Mouse (Mus musculus): ENCODE data around the gene Atp1b3. TPM values are rescaled to one million over a fixed set of nuclear protein-coding genes. Genes with fewer than 3 reads are reported as not detected.

Atp1b3 gene
- polyA plus RNA-seq, 2 experiments: 81.2 to 138 TPM

DNA sequence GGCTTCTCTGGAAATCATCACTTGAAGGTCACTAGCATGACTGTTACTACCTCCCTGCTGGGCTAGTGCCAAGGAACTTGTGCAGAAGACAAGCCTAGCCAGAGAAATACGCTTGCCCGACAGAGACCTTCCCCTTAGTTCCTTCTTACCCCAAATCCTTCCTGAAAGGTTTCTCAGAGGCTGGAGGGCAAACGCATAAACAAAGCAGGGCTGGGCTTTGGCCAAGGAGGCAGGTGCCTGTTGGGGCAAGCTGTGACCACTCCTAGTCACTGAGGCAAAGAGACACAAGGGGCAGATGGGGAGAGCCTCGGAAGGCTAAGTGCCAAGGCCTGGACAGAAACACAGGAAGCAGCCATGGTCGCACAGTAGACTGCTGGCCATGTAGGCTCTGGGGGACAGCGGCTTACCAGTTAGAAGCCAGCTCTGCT, 37.7 kb downstream of the Atp1b3 start:
- Histone ChIP-seq H3K27me3 (ENCODE audit: control insufficient read depth, insufficient read depth, low read length) (no peaks in the 10 kb centered on the region), H3K36me3 (ENCODE audit: control insufficient read depth, insufficient read depth, low read length) (peaks cover 10% of the 10 kb centered on the region; the same call in 1 of the 2 replicates), H3K4me3 (replicated peaks; ENCODE audit: low read length) (no peak overlapping the region), H3K9me3 (ENCODE audit: control insufficient read depth, low read length) (no peaks in the 10 kb centered on the region), H3K4me1 (ENCODE audit: control insufficient read depth, insufficient read depth, low read length) (no peaks in the 10 kb centered on the region), H3K27ac (replicated peaks; ENCODE audit: low read depth, low read length) (no peak overlapping the region), H3K4me2 (replicated peaks; ENCODE audit: low read depth, low read length, severe bottlenecking) (no peak overlapping the region), H3K9ac (ENCODE audit: low read depth, low read length, severe bottlenecking) (no peak overlapping the region)
- TF ChIP-seq POLR2A (IDR thresholded peaks at IDR 0.05; ENCODE audit: borderline replicate concordance, extremely low read depth, insufficient read depth, insufficient read length): no peak
- no peak for ATAC-seq (ENCODE audit: low FRiP score, low read depth)
- WGBS: 58% methylated on average over 6 of the region's 6 CpGs
- no peak for DNase-seq (ENCODE audit: low spot score)

DNA sequence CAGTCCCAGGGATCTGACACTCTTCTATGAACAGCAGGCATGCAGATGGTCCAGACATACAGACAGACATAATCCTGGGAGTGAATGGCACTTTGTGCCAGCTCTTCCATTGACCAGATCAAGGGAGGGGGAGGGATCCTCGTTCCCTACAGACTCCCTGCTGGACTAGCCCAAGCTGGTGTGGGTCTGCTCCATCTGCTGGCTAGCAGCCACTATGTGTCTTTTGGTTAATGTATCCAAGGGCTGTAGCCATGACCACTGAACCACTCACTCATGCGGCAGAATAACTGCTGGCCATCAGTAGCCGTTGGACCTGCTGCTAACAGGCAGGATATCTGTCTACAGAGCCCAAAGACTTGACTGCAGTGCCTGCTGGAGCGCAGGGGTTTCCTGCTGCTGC, 39.7 kb downstream of the Atp1b3 start:
- Histone ChIP-seq H3K27me3 (ENCODE audit: control insufficient read depth, insufficient read depth, low read length) (no peaks in the 10 kb centered on the region), H3K4me2 (replicated peaks; ENCODE audit: low read depth, low read length, severe bottlenecking) (no peak overlapping the region), H3K4me3 (replicated peaks; ENCODE audit: low read length) (no peak overlapping the region), H3K4me1 (ENCODE audit: control insufficient read depth, insufficient read depth, low read length) (no peaks in the 10 kb centered on the region), H3K27ac (replicated peaks; ENCODE audit: low read depth, low read length) (no peak overlapping the region), H3K9me3 (ENCODE audit: control insufficient read depth, low read length) (no peaks in the 10 kb centered on the region), H3K36me3 (ENCODE audit: control insufficient read depth, insufficient read depth, low read length) (peaks cover 10% of the 10 kb centered on the region; the same call in 1 of the 2 replicates), H3K9ac (ENCODE audit: low read depth, low read length, severe bottlenecking) (no peak overlapping the region)
- WGBS: 65% methylated on average over 4 of the region's 4 CpGs
- TF ChIP-seq POLR2A (IDR thresholded peaks at IDR 0.05; ENCODE audit: borderline replicate concordance, extremely low read depth, insufficient read depth, insufficient read length): no peak
- DNase-seq (ENCODE audit: low spot score) (no peak), ATAC-seq (ENCODE audit: low FRiP score, low read depth) (no peak)

- no peak overlapping the region for H3K27ac ChIP-seq (replicated peaks; ENCODE audit: low read depth, low read length)
- no peaks in the 10 kb centered on the region for H3K27me3 ChIP-seq (ENCODE audit: control insufficient read depth, insufficient read depth, low read length)
- DNase-seq (ENCODE audit: low spot score): no peak
- WGBS: 87% methylated on average over 15 of the region's 15 CpGs
- no peak overlapping the region for H3K4me3 ChIP-seq (replicated peaks; ENCODE audit: low read length)
- H3K4me2 ChIP-seq (replicated peaks; ENCODE audit: low read depth, low read length, severe bottlenecking): no peak overlapping the region
- H3K4me1 ChIP-seq (ENCODE audit: control insufficient read depth, insufficient read depth, low read length): no peaks in the 10 kb centered on the region
- H3K36me3 ChIP-seq (ENCODE audit: control insufficient read depth, insufficient read depth, low read length): peaks cover 25% of the 10 kb centered on the region
- ATAC-seq (ENCODE audit: low FRiP score, low read depth): no peak
- no peak overlapping the region for H3K9ac ChIP-seq (ENCODE audit: low read depth, low read length, severe bottlenecking)
- H3K9me3 ChIP-seq (ENCODE audit: control insufficient read depth, low read length): no peaks in the 10 kb centered on the region
- TF ChIP-seq POLR2A (IDR thresholded peaks at IDR 0.05; ENCODE audit: borderline replicate concordance, extremely low read depth, insufficient read depth, insufficient read length): no peak
Measured at GRCm38 (mm10) chr9:96322411-96323152, 41.7 kb downstream of the Atp1b3 start.

- Histone ChIP-seq H3K9me3 (ENCODE audit: control insufficient read depth, low read length) (no peaks in the 10 kb centered on the region), H3K27ac (replicated peaks; ENCODE audit: low read depth, low read length) (no peak overlapping the region), H3K27me3 (ENCODE audit: control insufficient read depth, insufficient read depth, low read length) (no peaks in the 10 kb centered on the region), H3K4me1 (ENCODE audit: control insufficient read depth, insufficient read depth, low read length) (no peaks in the 10 kb centered on the region), H3K36me3 (ENCODE audit: control insufficient read depth, insufficient read depth, low read length) (peaks cover 36% of the 10 kb centered on the region), H3K4me3 (replicated peaks; ENCODE audit: low read length) (no peak overlapping the region), H3K4me2 (replicated peaks; ENCODE audit: low read depth, low read length, severe bottlenecking) (no peak overlapping the region), H3K9ac (ENCODE audit: low read depth, low read length, severe bottlenecking) (no peak overlapping the region)
- no peak for DNase-seq (ENCODE audit: low spot score)
- WGBS: 87% methylated on average over 6 of the region's 6 CpGs
- no peak for TF ChIP-seq POLR2A (IDR thresholded peaks at IDR 0.05; ENCODE audit: borderline replicate concordance, extremely low read depth, insufficient read depth, insufficient read length)
- no peak for ATAC-seq (ENCODE audit: low FRiP score, low read depth)
Measured at GRCm38 (mm10) chr9:96320551-96320980, 43.7 kb downstream of the Atp1b3 start.

- Histone ChIP-seq H3K27me3 (ENCODE audit: control insufficient read depth, insufficient read depth, low read length) (no peaks in the 10 kb centered on the region), H3K9me3 (ENCODE audit: control insufficient read depth, low read length) (no peaks in the 10 kb centered on the region), H3K9ac (ENCODE audit: low read depth, low read length, severe bottlenecking) (no peak overlapping the region), H3K4me1 (ENCODE audit: control insufficient read depth, insufficient read depth, low read length) (no peaks in the 10 kb centered on the region), H3K4me2 (replicated peaks; ENCODE audit: low read depth, low read length, severe bottlenecking) (no peak overlapping the region), H3K27ac (replicated peaks; ENCODE audit: low read depth, low read length) (no peak overlapping the region), H3K36me3 (ENCODE audit: control insufficient read depth, insufficient read depth, low read length) (peaks cover 44% of the 10 kb centered on the region), H3K4me3 (replicated peaks; ENCODE audit: low read length) (no peak overlapping the region)
- ATAC-seq (ENCODE audit: low FRiP score, low read depth) (no peak), DNase-seq (ENCODE audit: low spot score) (no peak)
- WGBS: 91% methylated on average over 5 of the region's 5 CpGs
- TF ChIP-seq POLR2A (IDR thresholded peaks at IDR 0.05; ENCODE audit: borderline replicate concordance, extremely low read depth, insufficient read depth, insufficient read length): no peak
Measured at GRCm38 (mm10) chr9:96319333-96319732, 44.9 kb downstream of the Atp1b3 start.

All from limb, embryonic 14.5 days (tissue).